Mouse (Mus musculus) ES-Bruce4 (cell line): Measurements from ENCODE around the gene Cnnm3. TPM values are rescaled to one million over a fixed set of nuclear protein-coding genes. Genes with fewer than 3 reads are reported as not detected.
"Not testable (repeated sequence)": the region's sequence is repeated elsewhere in the genome, so short reads cannot be mapped to it uniquely, and the experiment has no call there.

Experiments
- H3K27ac ChIP-seq: 2 replicates; pipeline ENCODE4 v1.5.1; 2012; ENCODE audit warnings: low read length, inconsistent platforms; ENCODE audit not compliant: insufficient read depth
- H3K27me3 ChIP-seq: 2 replicates; pipeline ENCODE4 v1.6.1; 2012; ENCODE audit warnings: mild to moderate bottlenecking, low read length, inconsistent platforms; ENCODE audit not compliant: control insufficient read depth, poor library complexity, insufficient read depth, severe bottlenecking
- H3K36me3 ChIP-seq: 2 replicates; pipeline ENCODE4 v1.6.1; 2012; ENCODE audit warnings: inconsistent platforms, mild to moderate bottlenecking, low read length, moderate library complexity; ENCODE audit not compliant: control insufficient read depth, poor library complexity, insufficient read depth, severe bottlenecking
- H3K4me1 ChIP-seq: one replicate; pipeline ENCODE4 v1.8.1; 2011; ENCODE audit warnings: low read length; ENCODE audit not compliant: control insufficient read depth, insufficient read depth
- H3K4me3 ChIP-seq: 2 replicates; pipeline ENCODE4 v1.5.1; 2011; ENCODE audit warnings: low read depth, mild to moderate bottlenecking, low read length
- H3K9ac ChIP-seq: 2 replicates; pipeline ENCODE4 v1.6.1; 2012; ENCODE audit warnings: low read depth, mild to moderate bottlenecking, inconsistent platforms; ENCODE audit not compliant: poor library complexity, severe bottlenecking
- H3K9me3 ChIP-seq: replicated peaks from 2 replicates; pipeline ENCODE4 v1.6.1; 2012; ENCODE audit warnings: mild to moderate bottlenecking, low read length, inconsistent platforms; ENCODE audit not compliant: control insufficient read depth, poor library complexity, insufficient read depth, severe bottlenecking
- CTCF ChIP-seq: IDR thresholded peaks from one replicate; pipeline ENCODE4 v1.8.1; 2011; ENCODE audit warnings: low read depth, low read length
- EP300 ChIP-seq: IDR thresholded peaks from 2 replicates; pipeline ENCODE4 v1.6.1; 2011; ENCODE audit warnings: low read depth, low read length; ENCODE audit not compliant: insufficient read depth
- POLR2A ChIP-seq: IDR thresholded peaks from one replicate; pipeline ENCODE4 v1.8.1; 2011; ENCODE audit warnings: low read length; ENCODE audit not compliant: insufficient read depth
- polyA plus RNA-seq: library from polyadenylated mRNA; stranded (reverse); fragments of >200 nt; gene quantifications from 2 replicates; pipeline ENCODE4 v1.2.4, GENCODE M21; 2011; ENCODE audit warnings: low read depth; ENCODE audit not compliant: missing spikeins, insufficient read depth, insufficient read length

Gene Cnnm3
- polyA plus RNA-seq, 1 experiment, result 17.4 TPM

DNA sequence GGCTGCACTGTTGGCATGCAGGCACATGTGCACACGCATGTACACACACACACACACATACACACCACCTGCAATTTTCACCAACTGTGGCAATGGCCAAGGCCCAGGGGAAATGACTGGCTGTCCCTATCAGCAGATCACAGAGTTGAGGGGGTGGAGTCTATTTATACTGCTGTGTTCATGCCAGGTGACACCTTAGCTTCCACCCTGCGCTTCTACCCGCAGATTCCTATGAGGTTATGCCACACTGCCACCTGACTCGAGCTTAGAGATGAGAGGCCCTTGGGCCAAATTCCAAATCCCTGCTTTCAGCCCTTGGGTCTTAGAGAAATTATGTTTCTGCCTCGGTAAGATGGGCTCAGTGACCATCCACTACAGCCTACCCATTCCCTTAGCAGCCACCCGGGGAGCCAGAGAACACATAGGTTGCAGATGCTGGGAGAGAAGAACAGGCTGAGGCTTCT, 23.0 kb downstream of the Cnnm3 start:
- Histone ChIP-seq H3K27ac (no peak overlapping the region), H3K9ac (no peak overlapping the region), H3K4me1 (no peaks in the 10 kb centered on the region), H3K36me3 (no peaks in the 10 kb centered on the region), H3K27me3 (no peaks in the 10 kb centered on the region), H3K9me3 (no peaks in the 10 kb centered on the region), H3K4me3 (no peak overlapping the region)
- no peak for TF ChIP-seq CTCF
- TF ChIP-seq EP300, result no peak
- TF ChIP-seq POLR2A, result no peak

DNA sequence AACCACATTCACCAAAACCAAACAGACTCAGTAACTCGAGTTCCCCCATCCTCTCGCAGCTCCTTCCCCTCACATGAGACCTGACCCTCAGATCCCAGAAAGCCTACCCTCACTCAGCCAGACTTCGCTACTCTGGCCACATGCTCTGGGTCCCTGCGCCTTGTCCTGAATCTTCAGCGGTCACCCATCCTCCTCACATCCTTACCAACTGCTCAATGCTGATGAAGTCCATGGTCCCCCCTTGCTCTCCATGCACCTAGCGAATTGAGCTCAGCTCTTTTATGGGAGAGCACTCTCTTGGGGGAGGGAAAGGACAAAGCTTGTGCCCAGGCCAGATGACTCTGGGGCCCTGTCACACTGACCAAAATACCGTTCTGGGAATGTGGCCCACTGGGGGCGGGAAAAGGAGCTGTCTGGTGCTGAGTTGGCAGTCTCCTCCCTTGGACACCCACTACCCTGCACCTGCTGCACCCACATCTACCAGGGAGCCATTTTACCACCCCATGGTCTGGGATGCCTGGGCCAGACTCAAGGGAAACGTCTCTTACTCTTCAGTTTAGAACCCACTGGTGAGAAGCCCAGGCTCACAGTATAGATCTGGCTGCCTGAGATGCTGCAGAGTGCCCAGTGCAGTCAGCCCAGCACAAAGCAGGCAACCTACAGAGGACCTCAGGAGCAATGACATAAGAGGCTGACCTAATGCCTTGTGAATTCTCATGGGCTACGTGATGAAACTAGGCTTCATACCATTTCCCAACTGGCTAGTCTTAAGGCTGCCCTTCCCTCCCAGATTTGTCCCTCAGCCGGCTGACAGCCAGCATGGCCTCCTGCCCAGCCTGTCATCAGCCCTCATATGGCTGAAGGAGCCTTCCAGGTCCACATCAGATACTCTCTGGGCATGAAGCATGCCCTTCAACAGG, 24.1 kb downstream of the Cnnm3 start:
- Histone ChIP-seq H3K27me3 (no peaks in the 10 kb centered on the region), H3K9ac (no peak overlapping the region), H3K4me1 (no peaks in the 10 kb centered on the region), H3K9me3 (no peaks in the 10 kb centered on the region), H3K36me3 (no peaks in the 10 kb centered on the region), H3K27ac (no peak overlapping the region), H3K4me3 (no peak overlapping the region)
- TF ChIP-seq CTCF, result no peak

DNA sequence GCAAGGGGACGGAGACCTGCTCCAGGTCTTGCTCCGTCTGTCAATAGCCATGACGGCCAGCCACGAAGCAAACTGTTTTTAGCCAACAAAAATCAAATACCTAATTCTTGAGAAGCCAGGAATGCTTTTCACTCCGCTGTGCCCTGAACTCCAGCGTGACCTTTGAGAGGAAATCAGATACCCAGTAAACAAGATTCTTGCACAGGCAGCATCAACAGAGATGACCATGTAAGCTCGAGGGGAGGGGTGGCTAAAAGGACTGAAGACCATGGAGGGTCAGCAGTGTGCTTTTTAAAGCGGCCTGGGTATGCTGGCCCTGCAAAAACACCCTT, 24.7 kb downstream of the Cnnm3 start:
- Histone ChIP-seq H3K36me3 (no peaks in the 10 kb centered on the region), H3K4me1 (no peaks in the 10 kb centered on the region), H3K4me3 (no peak overlapping the region), H3K9me3 (no peaks in the 10 kb centered on the region), H3K27ac (no peak overlapping the region), H3K27me3 (no peaks in the 10 kb centered on the region), H3K9ac (no peak overlapping the region)
- TF ChIP-seq POLR2A (no peak), EP300 (no peak), CTCF (no peak)

DNA sequence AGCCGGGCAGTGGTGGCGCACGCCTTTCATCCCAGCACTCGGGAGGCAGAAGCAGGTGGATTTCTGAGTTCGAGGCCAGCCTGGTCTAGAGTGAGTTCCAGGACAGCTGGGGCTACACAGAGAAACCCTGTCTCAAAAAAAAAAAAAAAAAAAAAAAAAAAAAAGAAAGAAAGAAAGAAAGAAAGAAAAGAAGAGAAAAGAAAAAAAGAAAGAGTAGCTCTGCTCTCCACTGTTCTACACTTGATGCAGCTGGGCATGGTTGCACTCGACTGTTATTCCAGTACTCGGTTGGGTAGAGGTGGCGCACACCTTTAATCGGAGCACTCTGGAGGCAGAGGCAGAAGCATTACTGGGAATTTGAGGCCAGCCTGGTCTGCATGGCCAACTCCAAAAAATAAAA, 25.1 kb downstream of the Cnnm3 start, which contains the start of gene Ankrd23:
Gene Ankrd23 (minus strand): TSS at position 101 of the 400 bp plus-strand sequence.
- H3K27ac ChIP-seq, H3K36me3 ChIP-seq, H3K4me3 ChIP-seq, H3K27me3 ChIP-seq, H3K9me3 ChIP-seq, H3K9ac ChIP-seq, H3K4me1 ChIP-seq: not testable (repeated sequence)

DNA sequence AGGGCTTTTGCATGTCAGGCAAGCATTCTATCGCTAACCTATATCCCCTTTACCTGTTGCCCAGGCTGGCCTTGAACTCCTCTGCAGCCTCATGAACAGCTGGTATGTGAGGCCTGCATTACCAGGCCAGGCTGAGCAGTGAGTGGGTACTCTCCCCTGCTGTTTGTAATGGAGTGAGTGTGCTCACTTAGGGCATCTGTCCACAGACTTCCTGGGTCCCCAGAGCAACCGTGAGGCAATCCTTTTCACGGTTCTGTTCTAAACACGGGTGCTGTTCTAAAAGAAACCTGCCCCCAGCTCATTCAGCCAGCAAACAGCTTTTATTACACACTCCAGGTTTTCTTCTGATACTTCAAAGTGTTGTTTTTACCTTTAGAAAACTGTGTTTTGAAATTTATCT, 27.1 kb downstream of the Cnnm3 start:
- Histone ChIP-seq H3K4me3 (no peak overlapping the region), H3K9ac (no peak overlapping the region), H3K4me1 (no peaks in the 10 kb centered on the region), H3K36me3 (no peaks in the 10 kb centered on the region), H3K27ac (no peak overlapping the region), H3K27me3 (no peaks in the 10 kb centered on the region), H3K9me3 (no peaks in the 10 kb centered on the region)
- TF ChIP-seq CTCF (no peak), POLR2A (no peak), EP300 (no peak)

DNA sequence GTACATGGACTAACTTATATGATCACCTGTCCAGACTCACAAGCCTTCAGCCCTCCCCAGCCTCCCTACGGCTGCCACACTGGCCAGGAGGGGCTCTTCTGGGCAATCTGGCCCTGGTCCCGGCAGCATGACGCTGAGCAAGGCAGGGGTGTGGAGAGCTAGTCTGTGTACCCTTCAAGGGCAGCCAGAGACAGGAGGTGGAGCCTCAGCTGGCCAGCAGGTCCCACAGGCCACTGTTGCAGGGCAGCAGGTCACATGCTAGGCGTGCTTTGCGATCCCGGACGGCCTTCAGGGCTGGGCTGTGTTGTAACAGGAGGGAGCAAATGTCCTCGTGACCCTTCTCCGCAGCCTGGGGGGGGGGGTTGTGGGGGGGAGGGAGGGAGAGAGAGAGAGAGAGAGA, 27.5 kb downstream of the Cnnm3 start, which contains the start of gene Gm42417:
Gene Gm42417 (minus strand): TSS at position 244 of the 400 bp plus-strand sequence.
- H3K4me1 ChIP-seq, result no peaks in the 10 kb centered on the region
- H3K27ac ChIP-seq, result no peak within 1 kb of the TSS
- H3K9ac ChIP-seq, result no peak within 1 kb of the TSS
- H3K36me3 ChIP-seq, result no peaks in the 10 kb centered on the region
- H3K27me3 ChIP-seq, result no peaks in the 10 kb centered on the region
- no peak within 1 kb of the TSS for H3K4me3 ChIP-seq
- TF ChIP-seq POLR2A, result no peak
- TF ChIP-seq EP300, result no peak
- TF ChIP-seq CTCF, result no peak
- H3K9me3 ChIP-seq, result no peaks in the 10 kb centered on the region
